Mouse (Mus musculus) skeletal muscle tissue, adult 2 months (tissue): ENCODE data around the gene Cwc25.
"Not testable (repeated sequence)": the region's sequence is repeated elsewhere in the genome, so short reads cannot be mapped to it uniquely, and the experiment has no call there.

Experiments used
- DNase-seq: peaks from one replicate; pipeline ENCODE4 v3.0.0-alpha.2; 2012; ENCODE audit warnings: low read depth, low spot score

The Cwc25 gene

DNA sequence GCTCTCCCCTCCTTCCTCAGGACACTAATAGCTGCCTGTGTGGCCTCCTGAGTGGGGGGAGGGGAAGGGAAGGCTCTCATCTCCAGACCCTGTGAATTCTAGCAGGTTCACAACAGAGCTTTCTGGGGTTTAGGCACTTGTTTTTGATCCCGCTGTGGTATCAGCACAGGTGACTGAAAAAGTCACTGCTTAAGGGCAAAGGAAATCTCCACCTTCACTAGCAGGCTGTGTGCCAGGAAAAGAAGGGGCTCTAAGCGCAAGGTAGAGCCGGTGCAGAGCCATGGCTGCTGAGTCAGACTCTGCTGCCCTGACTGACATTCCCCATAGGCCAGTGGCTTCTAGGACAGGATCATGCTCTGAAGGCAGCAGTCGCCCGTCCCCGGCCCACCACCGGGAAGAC lies 37.6 kb downstream of the Cwc25 start:
- no peak for DNase-seq

GRCm38 (mm10) chr11:97728311-97728710 lies 38.0 kb downstream of the Cwc25 start:
- no peak for DNase-seq

GRCm38 (mm10) chr11:97723709-97724108 lies 42.6 kb downstream of the Cwc25 start:
- no peak for DNase-seq

DNA sequence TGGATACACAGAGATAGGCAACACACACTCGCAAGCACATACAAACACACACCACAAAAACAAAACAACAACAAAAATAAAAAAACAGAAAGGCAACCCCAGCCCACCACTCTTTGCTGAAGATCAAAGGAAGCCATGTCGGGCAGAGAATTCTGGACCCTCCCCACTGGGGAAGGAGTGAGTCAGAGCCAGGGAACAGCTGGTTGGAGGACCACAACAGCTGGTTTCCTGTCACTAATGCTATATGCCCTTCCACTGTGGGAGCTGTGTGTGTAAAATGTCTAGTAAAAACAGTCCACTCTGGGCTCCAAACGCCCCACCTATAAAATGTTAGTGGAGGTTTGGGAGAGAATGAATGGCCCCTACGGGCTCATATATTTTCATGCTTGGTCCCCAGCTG lies 45.0 kb downstream of the Cwc25 start:
- no peak for DNase-seq

DNA sequence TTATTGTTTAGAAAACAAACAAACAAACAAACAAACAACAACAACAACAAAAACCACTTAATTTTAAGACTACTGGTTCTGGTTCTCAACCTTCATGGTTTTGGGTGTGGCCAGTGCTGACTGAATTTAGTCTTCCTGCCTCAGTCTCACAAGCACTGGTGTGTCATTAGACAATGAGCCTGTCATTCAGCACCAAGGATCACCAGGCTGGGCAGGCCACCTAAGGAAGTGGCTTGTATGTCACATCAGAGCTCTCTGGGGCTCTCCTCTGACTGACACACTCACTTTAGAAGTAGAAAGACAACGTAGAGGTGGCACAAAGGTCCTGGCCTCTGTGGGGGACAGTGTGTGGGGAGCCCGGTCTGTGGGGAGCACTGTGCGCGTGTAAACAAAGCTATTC lies 47.3 kb downstream of the Cwc25 start:
- DNase-seq = no peak

GRCm38 (mm10) chr11:97718281-97718860 lies 48.0 kb downstream of the Cwc25 start:
- no peak for DNase-seq

DNA sequence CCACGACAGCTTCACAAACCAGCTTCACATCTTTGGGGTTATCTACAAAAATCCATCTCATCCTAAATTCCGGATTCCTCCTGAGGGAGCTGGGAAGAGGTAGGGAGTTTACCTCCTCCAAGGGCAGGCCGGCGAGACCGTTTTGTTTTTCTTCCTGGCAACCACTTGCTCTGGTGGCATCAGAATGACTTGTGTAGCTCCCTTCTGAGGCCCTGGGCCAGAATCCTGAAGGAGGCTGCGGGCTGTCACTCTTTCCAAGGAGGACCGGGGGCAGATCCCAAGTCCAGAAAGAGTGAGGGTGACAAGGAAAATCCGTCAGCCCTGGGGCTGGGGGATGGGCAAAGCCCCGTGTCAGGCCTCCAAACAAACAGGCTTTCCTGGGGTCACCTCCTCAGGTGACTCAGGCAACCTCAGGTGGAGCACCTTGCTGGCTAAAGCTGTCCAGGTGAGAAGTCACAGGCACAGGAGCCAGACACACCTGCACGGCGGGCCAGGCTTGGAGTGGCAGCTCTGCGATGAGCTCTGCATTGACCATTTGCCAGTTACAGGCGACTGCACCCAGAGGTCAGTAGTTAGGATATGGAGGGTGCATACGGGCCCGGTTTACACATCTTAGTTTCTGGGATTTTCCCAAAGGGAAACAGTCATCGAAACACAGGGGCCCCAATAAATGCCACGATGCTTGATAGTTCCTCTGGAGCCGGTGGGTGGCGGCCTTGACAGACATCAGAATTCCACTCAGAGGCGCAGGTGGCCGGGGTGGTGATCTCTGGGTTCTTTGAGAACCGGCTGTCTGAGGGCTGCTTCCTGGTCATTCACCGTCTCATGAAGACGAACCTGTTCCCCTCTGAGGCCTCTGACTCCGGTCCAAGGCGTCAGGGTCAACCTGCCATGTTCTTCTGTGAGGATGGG lies 48.7 kb downstream of the Cwc25 start:
- no peak for DNase-seq

- DNase-seq = no peak
Observed at GRCm38 (mm10) chr11:97716021-97716420, 50.3 kb downstream of the Cwc25 start.

DNA sequence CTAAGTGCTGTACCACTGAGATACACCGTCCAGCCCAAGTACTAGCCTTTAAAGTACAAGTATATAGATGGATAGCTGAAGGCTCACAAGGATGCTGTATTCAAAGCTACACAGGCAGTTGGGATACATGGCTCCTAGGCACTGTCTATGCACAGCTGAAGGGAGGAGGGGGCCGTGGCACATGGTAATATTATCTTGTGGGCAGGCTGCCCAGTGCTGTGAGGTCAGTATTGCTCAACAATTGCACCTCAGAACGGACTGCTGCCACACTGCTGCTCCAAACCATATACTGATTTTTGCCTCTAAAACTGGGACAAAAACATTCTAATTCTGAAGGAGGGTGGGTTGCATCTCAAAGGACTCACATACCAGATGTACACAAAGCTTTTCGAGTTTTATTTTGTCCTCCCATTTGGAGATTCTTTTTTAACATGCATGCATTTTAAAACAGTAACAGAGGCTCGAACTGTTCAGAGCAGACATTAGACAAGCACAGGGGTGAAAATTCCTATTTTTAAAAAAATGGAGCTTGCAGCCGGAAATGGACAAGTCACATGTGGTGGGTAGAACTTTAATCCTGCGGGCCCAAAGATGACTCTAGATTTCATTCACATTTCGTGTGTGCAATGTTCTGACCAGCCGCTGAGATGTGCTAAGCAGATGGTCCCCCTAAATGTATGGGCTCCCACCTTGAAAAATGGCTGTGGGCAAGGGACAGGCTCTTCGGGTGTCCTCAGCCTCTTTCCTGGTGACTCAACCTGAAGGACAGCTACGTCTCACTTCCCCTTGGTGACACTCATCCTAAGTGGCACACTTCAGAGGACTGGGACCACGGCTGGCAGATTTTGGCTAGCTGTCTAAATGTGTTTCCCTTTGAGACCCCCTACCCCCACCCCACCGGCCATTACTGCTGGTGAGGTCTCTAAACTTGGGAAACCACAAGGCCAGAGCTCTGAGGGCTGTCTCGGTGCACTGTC lies 51.3 kb downstream of the Cwc25 start:
- peak; percentile 64 for DNase-seq

DNA sequence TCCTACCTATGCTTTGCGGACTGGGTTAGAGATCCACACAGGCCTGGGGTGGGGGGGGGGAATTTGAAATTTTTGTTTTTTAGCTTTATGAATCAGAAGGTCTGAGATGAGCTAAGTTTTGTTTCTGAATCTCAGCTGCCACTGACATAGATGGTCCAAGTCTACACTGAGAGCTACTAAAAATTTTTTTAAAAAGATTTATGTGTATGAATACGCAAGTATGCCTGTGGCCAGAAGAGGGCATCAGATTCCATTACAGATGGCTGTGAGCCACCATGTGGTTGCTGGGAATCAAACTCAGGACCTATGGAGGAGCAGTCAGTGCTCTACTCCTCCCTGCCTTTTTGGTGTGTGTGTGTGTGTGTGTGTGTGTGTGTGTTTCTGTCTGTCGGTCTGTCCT lies 52.0 kb downstream of the Cwc25 start:
- DNase-seq = no peak

- peak; percentile 67 for DNase-seq
Observed at GRCm38 (mm10) chr11:97713896-97714295, 52.5 kb downstream of the Cwc25 start.

- peak; percentile 68 for DNase-seq
Observed at GRCm38 (mm10) chr11:97712286-97712685, 54.1 kb downstream of the Cwc25 start.

DNA sequence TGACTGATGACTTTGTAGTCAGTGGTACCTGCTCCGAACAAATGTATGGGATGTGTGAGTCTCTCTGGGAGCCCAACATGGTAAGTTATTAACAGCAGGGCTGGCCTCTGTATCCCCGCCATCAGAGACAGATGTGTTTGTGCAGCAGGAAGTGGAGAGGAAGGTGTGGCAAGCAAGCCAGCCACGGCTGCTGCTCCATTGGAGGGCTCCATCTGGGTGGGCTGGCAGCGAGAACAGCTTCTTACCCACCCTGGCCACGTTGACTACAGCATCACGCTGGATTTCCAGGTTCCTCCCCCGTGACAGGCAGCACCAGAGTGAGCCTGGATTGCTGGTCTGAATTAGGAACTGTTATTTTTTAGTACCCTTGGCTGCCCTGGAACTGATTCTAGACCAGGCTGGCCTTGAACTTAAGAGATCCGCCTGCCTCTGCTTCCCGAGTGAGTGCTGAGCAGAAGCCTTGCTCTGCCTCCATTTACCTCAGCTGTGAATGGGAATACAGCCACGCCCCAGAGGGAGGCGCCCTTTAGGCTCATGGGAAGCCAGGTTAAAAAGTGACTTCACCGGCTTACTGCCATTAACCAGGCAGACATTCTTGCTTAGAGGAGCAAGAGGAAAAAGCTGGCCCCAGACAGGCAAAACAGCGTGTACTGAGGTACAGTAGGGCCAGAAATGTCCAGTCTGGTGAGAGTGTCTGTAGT lies 55.0 kb downstream of the Cwc25 start:
- DNase-seq = no peak

GRCm38 (mm10) chr11:97710067-97710466 lies 56.3 kb downstream of the Cwc25 start:
- DNase-seq = not testable (repeated sequence)

DNA sequence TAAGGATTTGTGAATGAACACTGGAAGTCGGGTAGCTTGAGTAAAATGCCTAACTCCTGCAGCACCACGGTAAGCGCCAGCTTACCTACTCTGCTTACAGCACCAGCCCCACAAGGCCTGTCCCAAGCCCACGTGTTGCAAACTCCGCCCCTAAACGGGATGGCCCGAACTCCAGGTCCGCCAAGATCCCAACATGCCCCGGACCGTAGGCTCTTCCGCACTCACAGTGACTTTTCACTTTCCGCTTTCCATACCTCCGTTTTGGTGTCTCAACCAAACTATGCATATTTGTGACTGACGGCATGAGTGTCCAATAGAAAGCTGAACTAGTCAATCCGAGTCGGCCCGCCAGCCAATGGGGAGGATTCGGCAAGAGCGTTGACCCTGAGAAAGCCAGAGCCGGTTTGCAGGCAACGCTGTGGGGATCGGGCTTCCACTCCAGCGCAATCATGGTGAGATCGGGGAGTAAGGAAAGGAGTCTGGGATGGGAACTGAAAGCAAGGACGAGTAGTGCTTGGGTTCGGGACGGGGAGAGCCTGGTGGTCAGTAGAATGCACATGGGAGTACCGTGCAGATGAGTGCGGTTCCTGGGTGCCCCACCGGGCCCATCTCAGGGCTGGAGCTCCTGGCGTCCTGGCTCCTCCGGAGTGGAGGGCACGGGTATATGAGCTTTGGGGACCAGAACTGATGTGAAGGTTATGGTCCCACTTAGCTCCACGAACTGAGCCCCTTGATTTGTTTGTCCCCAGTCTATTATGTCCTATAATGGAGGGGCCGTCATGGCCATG lies 63.1 kb downstream of the Cwc25 start, which contains the start of gene Psmb3:
Gene Psmb3 (plus strand): TSS at position 361 of the 788 bp plus-strand sequence.
- DNase-seq = peak; percentile 100

GRCm38 (mm10) chr11:97702393-97702745 lies 64.0 kb downstream of the Cwc25 start:
- DNase-seq = peak; percentile 94

DNA sequence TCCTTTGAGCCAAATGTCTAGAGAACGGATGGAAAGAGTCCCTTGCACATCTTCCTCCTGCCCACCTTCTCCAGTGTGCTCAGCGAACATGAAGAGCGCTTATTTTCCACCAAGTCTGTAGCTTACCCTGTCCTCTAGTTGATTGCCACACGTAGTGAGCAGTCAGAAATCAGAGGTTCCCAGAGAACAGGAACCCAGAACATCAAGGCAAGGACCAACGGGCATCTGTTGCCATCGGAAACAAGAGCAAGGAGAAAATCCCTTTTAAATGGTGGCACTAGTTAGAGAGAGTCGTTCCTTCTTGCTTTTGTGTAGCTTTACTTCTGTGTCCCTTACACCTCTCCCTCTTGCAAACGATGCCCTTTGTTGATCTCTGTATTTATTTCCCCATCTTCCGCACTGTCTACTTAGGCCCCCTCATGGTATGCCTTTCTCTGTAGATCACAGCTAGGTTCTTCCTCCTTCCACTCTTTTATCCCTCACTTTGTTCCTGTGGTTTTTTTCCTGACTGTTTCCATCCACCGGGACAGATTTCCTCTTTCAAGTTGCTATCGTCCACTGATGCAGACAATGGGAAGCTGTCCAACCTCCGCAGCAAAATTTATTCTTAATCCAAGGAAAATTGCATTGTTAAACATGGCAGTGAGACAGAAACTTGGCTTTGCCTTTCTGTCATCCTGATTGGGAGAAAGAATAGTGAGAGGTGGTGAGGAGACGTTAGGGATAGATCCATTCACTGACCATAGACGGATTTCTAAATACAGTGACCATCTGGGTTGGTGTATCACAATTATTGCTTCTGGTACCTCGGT lies 64.6 kb downstream of the Cwc25 start:
- DNase-seq = no peak

GRCm38 (mm10) chr11:97700746-97701580 lies 65.4 kb downstream of the Cwc25 start:
- DNase-seq = no peak
